Mouse (Mus musculus) liver, adult 2 months (tissue): ENCODE data around the gene Qsox2.

ENCODE experiments used
- CTCF ChIP-seq: fragments of 200-500 bp; IDR thresholded peaks from 2 replicates; pipeline ENCODE4 v1.5.1; 2011; ENCODE audit warnings: low read depth, low read length, control low read depth
- POLR2A ChIP-seq: fragments of 200-500 bp; IDR thresholded peaks from 2 replicates; pipeline ENCODE4 v1.6.1; 2011; ENCODE audit warnings: low read length, control low read depth; ENCODE audit not compliant: insufficient read depth; ENCODE audit errors: extremely low read depth

GRCm38 (mm10) chr2:26279712-26280111 lies 42.4 kb upstream of the Qsox2 start:
- TF ChIP-seq CTCF: no peak
- TF ChIP-seq POLR2A: no peak
